Mouse (Mus musculus) CD8-positive naive resting alpha-beta T cell, adult 2 months (primary cell): Measurements from ENCODE around the gene Zfp90.
A peak's percentile ranks its signal among the peaks of the same experiment; 100 is the strongest.

Experiments
- DNase-seq, 2 experiments: peaks; one replicate each; pipeline ENCODE4 v3.0.0; 2022; ENCODE audit warnings: low read depth in 2 of 2, low spot score in 2 of 2

The Zfp90 gene

DNA sequence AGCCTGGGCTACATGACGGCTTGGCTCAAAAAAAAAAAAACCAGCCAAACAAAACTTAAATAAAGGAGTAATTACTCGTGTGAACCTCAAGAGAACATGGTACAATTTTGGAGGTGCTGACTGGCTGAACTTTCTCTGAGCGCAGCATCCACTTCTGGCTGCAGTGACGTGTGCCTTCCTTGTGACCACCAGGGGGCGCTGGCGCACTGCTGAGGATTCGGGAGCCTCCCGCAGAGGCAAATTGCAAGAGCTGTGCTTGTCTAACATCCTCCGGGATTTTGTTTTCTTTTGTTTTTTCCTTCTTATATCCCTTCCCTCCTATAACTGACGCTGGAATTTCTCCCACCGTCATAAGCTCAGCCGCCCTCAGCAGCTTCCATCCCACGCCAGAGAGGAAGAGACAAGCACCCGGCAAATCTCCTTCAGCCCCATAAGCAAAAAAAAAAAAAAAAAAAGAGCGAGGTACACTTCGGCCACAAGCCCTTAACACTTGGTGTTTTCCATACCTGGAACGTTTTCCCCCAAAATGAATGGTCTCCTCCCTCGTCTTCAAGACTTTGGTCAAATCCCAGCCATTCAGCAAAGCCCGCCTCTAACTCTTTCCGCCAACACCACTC lies 17.9 kb downstream of the Zfp90 start:
- peak; percentile 53 to 67 for DNase-seq

DNA sequence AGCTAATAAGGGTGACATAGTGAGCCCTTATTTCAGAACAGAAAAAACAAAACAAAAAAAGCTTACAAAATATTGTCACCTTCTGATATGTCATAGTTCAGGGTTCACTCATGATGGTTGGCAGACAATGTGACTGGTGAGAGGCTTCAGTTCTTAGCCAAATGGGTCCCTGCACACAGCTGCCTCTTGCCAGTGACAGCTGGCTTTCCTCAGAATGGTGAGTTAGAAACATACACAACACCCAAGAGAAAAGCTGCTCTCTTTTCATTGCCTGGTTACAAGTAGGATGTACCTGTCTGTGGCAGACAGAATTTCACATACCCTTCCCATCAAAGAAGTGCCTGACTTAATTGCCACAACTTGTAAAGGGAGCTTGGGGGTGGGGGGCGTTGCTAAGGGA lies 18.5 kb downstream of the Zfp90 start:
- DNase-seq: no peak

- no peak for DNase-seq
Measured at GRCm38 (mm10) chr8:106437781-106438180, 22.7 kb downstream of the Zfp90 start.

DNA sequence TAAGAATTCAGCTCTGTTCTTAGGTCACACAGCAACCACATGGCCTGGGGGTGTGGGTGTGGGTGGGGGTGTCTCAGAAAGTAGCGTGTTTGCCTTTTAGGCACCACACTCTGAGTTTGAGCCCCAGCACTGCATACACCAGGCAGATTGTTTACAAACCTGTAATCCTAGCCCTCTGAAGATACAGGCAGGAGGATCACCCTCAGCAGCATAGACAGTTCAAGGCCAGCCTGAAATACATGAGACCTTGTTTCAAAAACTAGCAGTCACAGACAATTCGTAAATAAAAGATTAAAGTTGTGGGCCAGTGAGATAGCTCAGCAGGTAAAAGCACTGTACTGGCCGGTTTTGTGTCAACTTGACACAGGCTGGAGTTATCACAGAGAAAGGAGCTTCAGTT lies 25.0 kb downstream of the Zfp90 start:
- no peak for DNase-seq

DNA sequence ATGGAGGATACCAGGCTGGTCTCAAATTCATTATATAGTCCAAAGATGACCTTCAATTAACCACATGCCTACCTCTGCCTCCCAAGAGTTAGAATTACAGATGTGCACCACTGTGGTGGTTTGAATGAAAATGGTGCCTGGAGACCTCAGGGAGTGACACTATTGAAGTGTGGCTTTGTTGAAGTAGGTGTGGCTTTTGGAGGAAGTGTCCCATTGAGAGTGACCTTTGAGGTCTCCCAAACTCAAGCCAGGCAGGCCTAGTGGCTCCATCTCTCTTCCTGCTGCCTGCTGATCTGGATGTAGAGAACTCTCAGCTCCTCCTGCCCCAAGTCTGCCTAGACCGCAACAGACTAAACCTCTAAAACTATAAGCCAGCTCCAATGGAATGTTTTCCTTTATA lies 27.6 kb downstream of the Zfp90 start:
- no peak for DNase-seq

- DNase-seq: no peak
Measured at GRCm38 (mm10) chr8:106451301-106452085, 36.4 kb downstream of the Zfp90 start.

- no peak for DNase-seq
Measured at GRCm38 (mm10) chr8:106452701-106453481, 37.8 kb downstream of the Zfp90 start.

DNA sequence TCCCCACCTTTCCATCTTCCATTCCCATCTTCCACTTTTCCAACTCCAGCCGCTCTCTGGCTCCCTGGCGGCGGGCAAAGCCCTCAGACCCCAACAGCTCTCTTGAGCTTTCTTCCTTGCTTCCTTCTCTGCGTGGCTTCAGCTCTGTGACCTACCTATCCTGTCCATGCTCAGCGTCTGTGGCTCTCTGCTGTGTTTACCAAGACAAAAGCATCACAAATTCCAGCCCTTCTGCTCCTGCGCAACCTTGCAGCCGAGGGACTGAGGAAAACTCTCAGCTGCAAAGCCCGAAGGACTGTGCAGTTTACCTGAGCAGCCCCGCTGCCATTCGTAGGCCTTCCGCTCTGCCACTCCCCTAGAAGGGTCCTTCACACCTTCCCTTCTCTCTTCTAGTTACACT lies 38.9 kb downstream of the Zfp90 start:
- DNase-seq: no peak

GRCm38 (mm10) chr8:106462131-106462530 lies 47.0 kb downstream of the Zfp90 start:
- no peak for DNase-seq

DNA sequence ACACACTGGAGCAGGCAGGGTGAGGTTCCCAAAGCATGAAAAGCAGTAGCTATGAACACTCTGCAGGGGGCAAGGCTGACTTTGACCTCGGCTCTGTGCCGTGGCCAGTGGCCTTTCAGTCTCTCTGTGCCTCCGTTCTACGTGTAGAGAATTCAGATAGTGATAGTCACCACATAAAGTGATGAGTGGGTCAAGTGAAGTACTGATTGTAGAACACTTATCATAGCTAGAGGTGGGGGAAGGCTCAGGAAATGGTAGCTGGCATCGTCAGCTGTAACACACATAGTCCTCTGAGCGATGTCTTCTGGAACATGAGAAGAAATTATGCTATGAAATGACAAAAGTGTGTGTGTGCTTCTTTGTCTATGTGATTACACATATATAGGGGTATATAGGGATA lies 48.7 kb downstream of the Zfp90 start:
- DNase-seq: no peak

DNA sequence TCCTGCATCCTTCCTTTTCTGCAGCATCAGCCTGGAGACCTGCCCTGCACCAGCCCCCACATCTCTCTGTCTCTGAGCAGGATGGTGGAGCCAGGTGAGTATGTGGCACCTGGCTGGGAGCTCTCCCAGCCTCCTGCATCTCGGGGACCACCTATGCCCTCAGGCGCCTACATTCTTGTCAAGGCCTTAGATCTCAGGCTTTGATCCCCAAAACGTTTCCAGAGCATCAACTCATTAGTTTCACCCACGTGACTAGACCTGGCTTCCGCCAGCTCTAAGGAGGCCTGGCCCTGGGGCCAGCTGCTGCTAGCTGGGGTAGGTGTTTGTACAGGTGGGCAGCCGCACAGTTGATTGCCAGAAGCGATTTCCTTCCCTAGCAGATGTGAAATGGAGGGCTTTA lies 54.4 kb downstream of the Zfp90 start:
- no peak for DNase-seq

DNA sequence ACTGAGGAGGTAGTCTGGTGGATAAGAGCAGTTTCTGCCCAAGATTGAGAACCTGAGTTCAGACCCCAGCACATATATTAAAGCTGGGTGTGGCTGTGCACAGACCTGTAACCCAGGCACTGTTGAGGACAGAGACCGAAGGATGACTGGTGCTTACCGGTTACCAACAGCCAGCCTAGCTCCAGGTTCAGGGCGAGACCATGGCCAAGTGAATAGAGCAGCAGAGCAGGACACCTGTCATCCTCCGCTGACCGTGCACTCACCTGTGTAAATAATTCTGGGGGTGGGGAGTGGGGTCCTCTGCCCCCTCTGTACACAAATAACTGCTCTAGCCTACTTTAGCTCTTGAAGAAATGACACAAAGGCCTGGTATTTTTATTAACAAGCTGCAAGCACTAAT lies 58.9 kb downstream of the Zfp90 start:
- DNase-seq: no peak
